Mouse (Mus musculus) olfactory bulb, adult 2 months (tissue): ENCODE results near the gene Dnah2.

ENCODE experiments used
- CTCF ChIP-seq: fragments of 200-500 bp; IDR thresholded peaks from 2 replicates; pipeline ENCODE4 v1.5.1; 2012; ENCODE audit warnings: low read depth, mild to moderate bottlenecking, low read length, moderate library complexity; ENCODE audit not compliant: insufficient read depth
- POLR2A ChIP-seq: fragments of 200-500 bp; IDR thresholded peaks from 2 replicates; pipeline ENCODE4 v1.6.1; 2012; ENCODE audit warnings: mild to moderate bottlenecking, low read depth, low read length, moderate library complexity; ENCODE audit not compliant: insufficient read depth

GRCm38 (mm10) chr11:69431829-69432639, 116.9 kb downstream of the Dnah2 start:
- TF ChIP-seq CTCF, result no peak
- no peak for TF ChIP-seq POLR2A
